Mouse (Mus musculus) liver, embryonic 14.5 days (tissue): Measurements from ENCODE around the gene Cyld.

Experiments
- CTCF ChIP-seq: IDR thresholded peaks from 2 replicates; pipeline ENCODE4 v1.5.1; 2016; ENCODE audit warnings: antibody characterized with exemption, low read depth, control low read depth
- EP300 ChIP-seq: IDR thresholded peaks from 2 replicates; pipeline ENCODE4 v1.6.1; 2016; ENCODE audit warnings: antibody characterized with exemption, low read depth

GRCm38 (mm10) chr8:88671575-88671974 lies 25.3 kb upstream of the Cyld start:
- no peak for TF ChIP-seq EP300
- no peak for TF ChIP-seq CTCF
